Mouse (Mus musculus): ENCODE results near the gene Elavl3. TPM values are rescaled to one million over a fixed set of nuclear protein-coding genes. Genes with fewer than 3 reads are reported as not detected.

Gene Elavl3
- total and polyA plus RNA-seq, 3 experiments: 0.15 to 1.1 TPM; not detected in 1

GRCm38 (mm10) chr9:22086012-22086411 is 34.2 kb upstream of the Elavl3 start:
- Histone ChIP-seq H3K27ac (ENCODE audit: control insufficient read depth, low read depth, low read length) (no peak overlapping the region), H3K9me3 (replicated peaks; ENCODE audit: insufficient read depth, low read length) (no peaks in the 10 kb centered on the region), H3K36me3 (ENCODE audit: control insufficient read depth in 1 of 2, insufficient read depth in 2 of 2, low read length in 2 of 2) (peaks cover 0 to 9% of the 10 kb centered on the region in 2 experiments; a peak in 2 of 4 replicates), H3K4me1 (ENCODE audit: control insufficient read depth in 1 of 2, insufficient read depth in 2 of 2, low read length in 2 of 2) (peaks cover 6 to 11% of the 10 kb centered on the region in 2 experiments), H3K9ac (ENCODE audit: control insufficient read depth, low read depth, low read length, poor library complexity, severe bottlenecking) (peak overlapping the region; percentile 73), H3K4me3 (ENCODE audit: control insufficient read depth in 1 of 2, insufficient read depth in 1 of 2, low read depth in 2 of 2, low read length in 2 of 2) (peak overlapping the region; percentile 73 to 79), H3K27me3 (ENCODE audit: control insufficient read depth in 1 of 2, insufficient read depth in 2 of 2, low read length in 2 of 2) (no peaks in the 10 kb centered on the region), H3K79me2 (ENCODE audit: control insufficient read depth, insufficient read depth, low read length, poor library complexity) (peaks cover 10% of the 10 kb centered on the region)
- TF ChIP-seq MYC (IDR thresholded peaks at IDR 0.05; ENCODE audit: low read depth, low read length) (0 out of 2 replicates have a peak, but pooled peaks have one; percentile 27), ZKSCAN1 (IDR thresholded peaks at IDR 0.05; ENCODE audit: low read depth, low read length) (no peak)
- no peak for DNase-seq (ENCODE audit: low read depth, low spot score)

- DNase-seq (ENCODE audit: low read depth, low spot score): peak; percentile 100
- Histone ChIP-seq H3K36me3 (ENCODE audit: control insufficient read depth in 1 of 2, insufficient read depth in 2 of 2, low read length in 2 of 2) (peaks cover 0 to 9% of the 10 kb centered on the region in 2 experiments; a peak in 2 of 4 replicates), H3K9ac (ENCODE audit: control insufficient read depth, low read depth, low read length, poor library complexity, severe bottlenecking) (peak within 1 kb of the TSS; percentile 73), H3K27ac (ENCODE audit: control insufficient read depth, low read depth, low read length) (peak within 1 kb of the TSS; percentile 17), H3K4me3 (ENCODE audit: control insufficient read depth in 1 of 2, insufficient read depth in 1 of 2, low read depth in 2 of 2, low read length in 2 of 2) (peak within 1 kb of the TSS; percentile 73 to 79), H3K27me3 (ENCODE audit: control insufficient read depth in 1 of 2, insufficient read depth in 2 of 2, low read length in 2 of 2) (no peaks in the 10 kb centered on the region), H3K79me2 (ENCODE audit: control insufficient read depth, insufficient read depth, low read length, poor library complexity) (peaks cover 10% of the 10 kb centered on the region), H3K4me1 (ENCODE audit: control insufficient read depth in 1 of 2, insufficient read depth in 2 of 2, low read length in 2 of 2) (peaks cover 6 to 11% of the 10 kb centered on the region in 2 experiments), H3K9me3 (replicated peaks; ENCODE audit: insufficient read depth, low read length) (no peaks in the 10 kb centered on the region)
- TF ChIP-seq CHD1 (IDR thresholded peaks at IDR 0.05; ENCODE audit: low read depth, low read length) (no peak), POLR2AphosphoS2 (IDR thresholded peaks at IDR 0.05; ENCODE audit: low read length) (peak; percentile 94), MYB (IDR thresholded peaks at IDR 0.05; ENCODE audit: low read depth, low read length) (no peak), ZNF384 (IDR thresholded peaks at IDR 0.05; ENCODE audit: low read depth, low read length) (0 out of 2 replicates have a peak, but pooled peaks have one; percentile 5), USF2 (IDR thresholded peaks at IDR 0.05; ENCODE audit: borderline replicate concordance in 1 of 2, insufficient read depth in 1 of 2, low read depth in 1 of 2, low read length in 2 of 2) (no peak), MEF2A (IDR thresholded peaks at IDR 0.05; ENCODE audit: extremely low read depth, insufficient replicate concordance, low read depth, low read length, poor library complexity, severe bottlenecking) (no peak), KAT2A (conservative IDR thresholded peaks at IDR 0.05; ENCODE audit: low read depth, low read length) (no peak), MYC (IDR thresholded peaks at IDR 0.05; ENCODE audit: low read depth, low read length) (peak; percentile 97), SMC3 (IDR thresholded peaks at IDR 0.05; ENCODE audit: low read depth, low read length) (no peak), ZC3H11A (IDR thresholded peaks at IDR 0.05; ENCODE audit: low read depth, low read length) (no peak), GATA1 (IDR thresholded peaks at IDR 0.05; ENCODE audit: low read depth, low read length) (no peak), NRF1 (IDR thresholded peaks at IDR 0.05; ENCODE audit: insufficient read depth, low read depth, low read length, poor library complexity, severe bottlenecking) (peak; percentile 36; the same call in 1 of the 2 replicates), SIN3A (IDR thresholded peaks at IDR 0.05; ENCODE audit: low read length) (peak; percentile 100), MAX (IDR thresholded peaks at IDR 0.05; ENCODE audit: low read length) (peak; percentile 97), POLR2AphosphoS5 (IDR thresholded peaks at IDR 0.05; ENCODE audit: borderline replicate concordance, low read depth, low read length) (no peak), UBTF (IDR thresholded peaks at IDR 0.05; ENCODE audit: borderline replicate concordance, insufficient read depth, low read depth, low read length) (0 out of 2 replicates have a peak, but pooled peaks have one; percentile 75), MAZ (IDR thresholded peaks at IDR 0.05; ENCODE audit: low read depth, low read length) (peak; percentile 58; the same call in 1 of the 2 replicates), CTCF (IDR thresholded peaks at IDR 0.05 in 2 of 3, conservative IDR thresholded peaks at IDR 0.05 in 1 of 3; ENCODE audit: control insufficient read depth in 1 of 3, insufficient read depth in 1 of 3, low read depth in 2 of 3, low read length in 3 of 3, poor library complexity in 1 of 3, severe bottlenecking in 1 of 3) (0 out of 6 replicates have a peak, but pooled peaks of 1 of the 3 experiments have one; percentile 11), ZKSCAN1 (IDR thresholded peaks at IDR 0.05; ENCODE audit: low read depth, low read length) (no peak), ETS1 (IDR thresholded peaks at IDR 0.05; ENCODE audit: low read depth, low read length) (no peak; the same call in 1 of the 2 replicates), E2F4 (IDR thresholded peaks at IDR 0.05; ENCODE audit: borderline replicate concordance, low read depth, low read length) (no peak), ELF1 (IDR thresholded peaks at IDR 0.05; ENCODE audit: low read depth, low read length) (peak; percentile 95), JUND (IDR thresholded peaks at IDR 0.05; ENCODE audit: low read depth, low read length) (no peak), RAD21 (IDR thresholded peaks at IDR 0.05; ENCODE audit: low read depth, low read length) (no peak), MAFK (IDR thresholded peaks at IDR 0.05; ENCODE audit: borderline replicate concordance, low read depth, low read length) (no peak), POLR2A (IDR thresholded peaks at IDR 0.05; ENCODE audit: control insufficient read depth in 1 of 2, insufficient read depth in 1 of 2, low read depth in 1 of 2, low read length in 2 of 2, poor library complexity in 1 of 2) (peak; percentile 98 to 99), TAL1 (IDR thresholded peaks at IDR 0.05; ENCODE audit: low read length) (no peak), CHD2 (IDR thresholded peaks at IDR 0.05; ENCODE audit: low read length) (peak; percentile 64; the same call in 1 of the 2 replicates), NELFE (IDR thresholded peaks at IDR 0.05; ENCODE audit: low read depth, low read length) (peak; percentile 98)
These were observed 33.4 kb upstream of the Elavl3 start, which contains the start of gene Ecsit for GRCm38 (mm10) chr9:22085022-22085834. Ecsit (minus strand) TSS chr9:22085438.

Measured in MEL (cell line).